Comparison of ENCODE assay signal across 17 mouse cellular contexts in the genomic region with DNA sequence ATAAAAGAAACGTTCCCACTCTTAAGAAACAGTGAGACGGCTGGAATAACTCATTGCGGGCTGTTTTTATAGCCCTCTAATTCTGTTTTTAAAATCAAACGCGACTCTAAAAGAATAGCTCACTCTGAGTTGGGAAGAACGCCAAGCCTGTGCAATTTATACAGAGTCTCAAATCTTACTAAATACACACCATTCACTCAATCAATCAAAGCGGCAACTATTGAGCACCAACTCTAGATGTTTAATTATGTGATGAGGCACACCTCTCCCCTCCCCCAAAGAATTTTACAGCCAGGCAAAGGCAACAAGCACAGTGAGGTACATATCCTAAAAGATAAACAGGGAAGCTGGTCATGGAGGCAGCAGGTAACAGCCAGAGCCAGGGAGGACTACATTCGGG.
DNase-seq lines count a peak whose midpoint lies in the region; ATAC-seq and TF ChIP-seq lines count a peak whose summit lies in the region.
"Had no signal": no experiment of that assay in that cellular context is flagged by ENCODE, and none has a peak within 500 bp of the region (broad histone marks: within the 10 kb centered on the region; RNA-seq: fewer than 3 reads in every experiment).

No protein-coding gene starts in this region.

- no peak overlapping the region for H3K4me3 ChIP-seq in forebrain, embryonic 12.5 days (replicated peaks)
- no peak overlapping the region for H3K4me3 ChIP-seq in forebrain, embryonic 11.5 days (ENCODE audit: low read depth, low read length)
- no peak overlapping the region for H3K4me3 ChIP-seq in kidney, adult 2 months (ENCODE audit: insufficient read depth, low read depth, low read length)
- H3K4me3 ChIP-seq in forebrain, embryonic 15.5 days, result no peak overlapping the region
- no peak overlapping the region for H3K4me3 ChIP-seq in stomach, embryonic 15.5 days (replicated peaks)
- no peak overlapping the region for H3K4me3 ChIP-seq in liver, embryonic 11.5 days (ENCODE audit: low read depth, low read length)
- H3K4me3 ChIP-seq: erythroblast, embryonic 14.5 days; hindbrain, embryonic 13.5 days had no signal

- no peak for TF ChIP-seq POLR2A in kidney, adult 2 months (IDR thresholded peaks at IDR 0.05; ENCODE audit: low read depth, low read length)

- H3K4me2 ChIP-seq in forebrain, embryonic 12.5 days, result no peak overlapping the region
- no peak overlapping the region for H3K4me2 ChIP-seq in forebrain, embryonic 11.5 days (ENCODE audit: low read depth, low read length, severe bottlenecking)
- no peak overlapping the region for H3K4me2 ChIP-seq in forebrain, embryonic 15.5 days (replicated peaks)
- no peak overlapping the region; the same call in 1 of the 2 replicates for H3K4me2 ChIP-seq in stomach, embryonic 15.5 days
- H3K4me2 ChIP-seq in liver, embryonic 11.5 days, result no peak overlapping the region
- H3K4me2 ChIP-seq: hindbrain, embryonic 13.5 days had no signal

- H3K4me1 ChIP-seq in forebrain, embryonic 12.5 days, result peaks cover 8% of the 10 kb centered on the region; the same call in 1 of the 2 replicates
- no peaks in the 10 kb centered on the region for H3K4me1 ChIP-seq in forebrain, embryonic 11.5 days (replicated peaks; ENCODE audit: control insufficient read depth, insufficient read depth, low read length)
- no peaks in the 10 kb centered on the region for H3K4me1 ChIP-seq in kidney, adult 2 months (ENCODE audit: control insufficient read depth, insufficient read depth, low read length)
- H3K4me1 ChIP-seq in forebrain, embryonic 15.5 days, result peaks cover 9% of the 10 kb centered on the region; the same call in 1 of the 2 replicates
- H3K4me1 ChIP-seq in stomach, embryonic 15.5 days, result no peaks in the 10 kb centered on the region
- H3K4me1 ChIP-seq in liver, embryonic 11.5 days (replicated peaks; ENCODE audit: control insufficient read depth, insufficient read depth, low read length), result no peaks in the 10 kb centered on the region
- H3K4me1 ChIP-seq: hindbrain, embryonic 13.5 days had no signal

- no peaks in the 10 kb centered on the region for H3K9me3 ChIP-seq in forebrain, embryonic 12.5 days
- H3K9me3 ChIP-seq in forebrain, embryonic 11.5 days (ENCODE audit: control insufficient read depth, low read length), result no peaks in the 10 kb centered on the region
- no peaks in the 10 kb centered on the region for H3K9me3 ChIP-seq in forebrain, embryonic 15.5 days
- H3K9me3 ChIP-seq in stomach, embryonic 15.5 days, result no peaks in the 10 kb centered on the region
- H3K9me3 ChIP-seq in liver, embryonic 11.5 days (ENCODE audit: control insufficient read depth, low read length), result no peaks in the 10 kb centered on the region
- H3K9me3 ChIP-seq: hindbrain, embryonic 13.5 days had no signal

- no peak overlapping the region for H3K9ac ChIP-seq in forebrain, embryonic 12.5 days
- H3K9ac ChIP-seq in forebrain, embryonic 11.5 days (ENCODE audit: low read length), result no peak overlapping the region
- no peak overlapping the region for H3K9ac ChIP-seq in forebrain, embryonic 15.5 days (replicated peaks)
- H3K9ac ChIP-seq in stomach, embryonic 15.5 days, result no peak overlapping the region
- no peak overlapping the region for H3K9ac ChIP-seq in liver, embryonic 11.5 days (ENCODE audit: low read depth, low read length)
- H3K9ac ChIP-seq: hindbrain, embryonic 13.5 days had no signal

- 41% methylated on average over 8 of the region's 8 CpGs for WGBS in forebrain, embryonic 12.5 days
- 66% methylated on average over 8 of the region's 8 CpGs for WGBS in forebrain, embryonic 11.5 days
- 26% methylated on average over 8 of the region's 8 CpGs for WGBS in kidney, adult 2 months
- WGBS in forebrain, embryonic 15.5 days, result 14% methylated on average over 8 of the region's 8 CpGs
- 30% methylated on average over 8 of the region's 8 CpGs for WGBS in stomach, embryonic 15.5 days
- WGBS in liver, embryonic 11.5 days, result 77% methylated on average over 8 of the region's 8 CpGs

- 0 out of 2 replicates have a peak, but pooled peaks have one; percentile 9 for ATAC-seq in forebrain, embryonic 12.5 days (ENCODE audit: low FRiP score)
- ATAC-seq in forebrain, embryonic 11.5 days (replicated peaks; ENCODE audit: low FRiP score), result no peak
- peak; percentile 46; the same call in 1 of the 2 replicates for ATAC-seq in forebrain, embryonic 15.5 days (replicated peaks)
- ATAC-seq in stomach, embryonic 15.5 days (ENCODE audit: insufficient read depth, low FRiP score, low read depth), result peak; percentile 72
- no peak for ATAC-seq in monocyte, adult 5-6 weeks (replicated peaks; ENCODE audit: insufficient number of reproducible peaks, low FRiP score, low TSS enrichment, poor library complexity, severe bottlenecking)
- no peak for ATAC-seq in liver, embryonic 11.5 days (replicated peaks; ENCODE audit: low FRiP score)

- 0 out of 2 replicates have a peak overlapping the region, but pooled peaks have one; percentile 25 for H3K27ac ChIP-seq in forebrain, embryonic 12.5 days
- H3K27ac ChIP-seq in forebrain, embryonic 11.5 days (ENCODE audit: low read depth, low read length), result no peak overlapping the region
- H3K27ac ChIP-seq in kidney, adult 2 months (ENCODE audit: insufficient read depth, low read depth, low read length), result no peak overlapping the region
- H3K27ac ChIP-seq in forebrain, embryonic 15.5 days (replicated peaks), result no peak overlapping the region
- no peak overlapping the region for H3K27ac ChIP-seq in stomach, embryonic 15.5 days
- H3K27ac ChIP-seq in liver, embryonic 11.5 days (ENCODE audit: low read depth, low read length), result no peak overlapping the region
- H3K27ac ChIP-seq: hindbrain, embryonic 13.5 days had no signal

- no peak for TF ChIP-seq CTCF in kidney, adult 2 months (conservative IDR thresholded peaks at IDR 0.05; ENCODE audit: insufficient read depth, insufficient read length, low read depth, low read length)

- no peak for DNase-seq in forebrain, embryonic 11.5 days (ENCODE audit: low spot score)
- DNase-seq in kidney, postnatal 14 days, result peak; percentile 19
- no peak for DNase-seq in kidney, adult 2 months
- DNase-seq in liver, embryonic 11.5 days (ENCODE audit: low spot score), result no peak
- DNase-seq: adrenal gland, adult 8-10 months; cerebellum, adult 11-12 months; cerebellum, postnatal 36 days; gastrocnemius, postnatal 25 days; right cerebral cortex, adult 18-20 months; spleen, adult 18-20 months; thymus, postnatal 14 days had no signal

- H3K36me3 ChIP-seq in forebrain, embryonic 12.5 days (replicated peaks), result no peaks in the 10 kb centered on the region
- H3K36me3 ChIP-seq in forebrain, embryonic 11.5 days (ENCODE audit: control insufficient read depth, insufficient read depth, low read length), result no peaks in the 10 kb centered on the region
- H3K36me3 ChIP-seq in kidney, adult 2 months (ENCODE audit: control insufficient read depth, insufficient read depth, low read length), result no peaks in the 10 kb centered on the region
- no peaks in the 10 kb centered on the region for H3K36me3 ChIP-seq in forebrain, embryonic 15.5 days
- H3K36me3 ChIP-seq in stomach, embryonic 15.5 days, result no peaks in the 10 kb centered on the region
- no peaks in the 10 kb centered on the region for H3K36me3 ChIP-seq in liver, embryonic 11.5 days (ENCODE audit: control insufficient read depth, insufficient read depth, low read length)
- H3K36me3 ChIP-seq: hindbrain, embryonic 13.5 days had no signal

- H3K27me3 ChIP-seq in forebrain, embryonic 12.5 days, result no peaks in the 10 kb centered on the region
- H3K27me3 ChIP-seq in forebrain, embryonic 11.5 days (ENCODE audit: control insufficient read depth, insufficient read depth, low read length), result no peaks in the 10 kb centered on the region
- no peaks in the 10 kb centered on the region for H3K27me3 ChIP-seq in kidney, adult 2 months (replicated peaks; ENCODE audit: control insufficient read depth, insufficient read depth, low read length)
- H3K27me3 ChIP-seq in forebrain, embryonic 15.5 days, result no peaks in the 10 kb centered on the region
- no peaks in the 10 kb centered on the region for H3K27me3 ChIP-seq in stomach, embryonic 15.5 days (replicated peaks)
- no peaks in the 10 kb centered on the region for H3K27me3 ChIP-seq in liver, embryonic 11.5 days (replicated peaks; ENCODE audit: control insufficient read depth, insufficient read depth, low read length)
- H3K27me3 ChIP-seq: hindbrain, embryonic 13.5 days had no signal

Comparison
In these comparisons a context has a peak if more than half of its experiments do, and no peak if none do; other contexts are left out.
1. ATAC-seq: peak in forebrain, embryonic 12.5 days (single experiment), forebrain, embryonic 15.5 days (single experiment) and stomach, embryonic 15.5 days (single experiment); none in forebrain, embryonic 11.5 days (single experiment), monocyte, adult 5-6 weeks (single experiment) and liver, embryonic 11.5 days (single experiment).